Mouse (Mus musculus) neural tube, embryonic 11.5 days (tissue): ENCODE data around the gene Cyp4a32. TPM values are rescaled to one million over a fixed set of nuclear protein-coding genes. Genes with fewer than 3 reads are reported as not detected.

Source experiments
- polyA plus RNA-seq: library from polyadenylated mRNA; unstranded; fragments of >200 nt; fragmentation: Nextera tagmentation; extraction: Ambion mirVana; gene quantifications from 2 replicates; pipeline ENCODE4 v1.2.1, GENCODE M21; 2014

The Cyp4a32 gene
- polyA plus RNA-seq, 1 experiment from 2014 or later, result not detected

Other genes starting within 250 kb of the Cyp4a32 start
- not detected in 2 replicates for gene Cyp4a12b, start 189.3 kb upstream of the Cyp4a32 start, polyA plus RNA-seq
- gene Cyp4a30b, start 148.4 kb upstream of the Cyp4a32 start, polyA plus RNA-seq, result not detected in 2 replicates
- not detected in 2 replicates for gene Cyp4a14, start 104.8 kb upstream of the Cyp4a32 start, polyA plus RNA-seq
- not detected in 2 replicates for gene Cyp4a10, start 82.7 kb upstream of the Cyp4a32 start, polyA plus RNA-seq
- not detected in 2 replicates for gene Cyp4a31, start 37.3 kb upstream of the Cyp4a32 start, polyA plus RNA-seq
- 0.22 TPM in 1 of 2 replicates, not detected in the other for gene Cyp4b1, start 46.8 kb downstream of the Cyp4a32 start, polyA plus RNA-seq
- gene Efcab14, start 136.8 kb downstream of the Cyp4a32 start, polyA plus RNA-seq, result 42.3 and 44.7 TPM in 2 replicates
- gene Tex38, start 180.0 kb downstream of the Cyp4a32 start, polyA plus RNA-seq, result 0.42 TPM in 1 of 2 replicates, not detected in the other
- 51.1 and 51.4 TPM in 2 replicates for gene Atpaf1, start 183.8 kb downstream of the Cyp4a32 start, polyA plus RNA-seq
- gene Mob3c, start 227.1 kb downstream of the Cyp4a32 start, polyA plus RNA-seq, result 3.2 and 4.1 TPM in 2 replicates
- 21.2 and 25.5 TPM in 2 replicates for gene Mknk1, start 238.2 kb downstream of the Cyp4a32 start, polyA plus RNA-seq